Mouse (Mus musculus): ENCODE measurements at regions not wholly inside any gene's neighbourhood (a gene's known extent, or its start where the extent isn't known, plus 50 kb on each side); places are given as distances from the start of the nearest gene placed in this dataset.

DNA sequence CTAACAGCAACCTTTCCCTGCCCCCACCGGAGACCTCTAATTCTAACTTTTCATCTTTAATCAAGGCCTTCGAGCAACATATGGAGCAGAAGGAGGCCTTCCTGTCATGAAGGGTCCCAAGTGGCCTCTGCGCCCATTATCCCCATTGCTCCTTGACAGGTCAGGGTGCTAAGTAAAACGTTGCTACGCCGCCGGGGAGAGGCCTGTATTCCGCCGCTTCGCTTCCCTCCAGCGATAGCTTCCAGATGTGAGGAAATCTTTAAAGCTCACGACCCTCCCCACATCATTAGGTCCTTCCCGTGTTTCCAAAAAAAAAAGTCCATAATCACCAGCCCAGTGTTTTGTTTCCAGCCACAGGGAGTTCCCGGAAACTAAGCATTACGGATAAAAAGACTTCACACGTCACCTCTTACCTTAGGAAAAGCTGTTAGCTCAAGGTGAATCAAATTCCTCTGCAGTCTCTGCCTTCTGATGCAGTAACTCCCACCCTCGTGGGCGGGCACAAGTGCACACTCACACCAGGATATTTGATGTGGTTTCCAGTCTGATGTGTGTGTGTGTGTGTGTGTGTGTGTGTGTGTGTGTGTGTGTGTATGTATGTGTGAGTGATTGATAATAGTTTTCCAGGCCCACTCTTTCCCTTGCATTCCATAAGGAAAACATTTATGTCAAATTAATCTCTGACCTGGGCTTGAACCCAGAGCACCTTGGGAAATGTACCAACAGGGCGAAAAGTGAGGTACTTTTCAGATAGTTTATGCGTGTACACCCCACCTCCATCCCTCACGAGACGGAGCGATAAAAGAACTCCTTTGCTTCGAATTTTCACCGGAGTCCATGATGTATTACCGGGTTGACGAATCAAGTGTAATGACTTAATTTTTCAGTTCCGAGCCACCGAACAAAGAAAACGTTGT, 107.5 kb downstream of the Gm45692 start:
- Histone ChIP-seq H3K4me3 (ENCODE audit: low read depth, low read length) (no peak overlapping the region), H3K27ac (ENCODE audit: insufficient read depth, low read length) (no peak overlapping the region)

DNA sequence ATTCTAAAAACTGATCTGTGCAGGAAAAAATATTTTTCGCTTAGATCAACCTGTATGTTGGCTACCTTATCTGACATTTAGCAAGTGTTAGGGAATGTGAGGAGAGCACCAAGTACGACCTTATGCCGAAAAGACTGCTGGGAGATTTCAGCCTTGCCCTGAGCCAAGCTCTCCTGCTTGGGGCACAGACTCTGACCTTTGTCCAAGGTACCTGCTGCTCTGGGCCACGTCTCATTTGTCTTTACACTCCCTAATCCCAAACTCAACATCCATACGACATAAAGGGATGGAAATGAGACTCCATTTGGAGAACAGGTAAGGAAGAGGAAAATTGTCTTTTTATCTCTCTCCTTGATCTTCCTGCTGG, 108.2 kb downstream of the Gm45692 start:
- Histone ChIP-seq H3K9me3 (replicated peaks; ENCODE audit: control insufficient read depth, insufficient read depth, low read length, poor library complexity, severe bottlenecking) (no peaks in the 10 kb centered on the region), H3K9ac (ENCODE audit: low read depth, poor library complexity, severe bottlenecking) (no peak overlapping the region), H3K27ac (ENCODE audit: insufficient read depth, low read length) (no peak overlapping the region), H3K4me3 (ENCODE audit: low read depth, low read length) (no peak overlapping the region), H3K27me3 (ENCODE audit: control insufficient read depth, insufficient read depth, low read length, poor library complexity, severe bottlenecking) (no peaks in the 10 kb centered on the region), H3K36me3 (ENCODE audit: control insufficient read depth, insufficient read depth, low read length, poor library complexity, severe bottlenecking) (no peaks in the 10 kb centered on the region), H3K4me1 (ENCODE audit: control insufficient read depth, insufficient read depth, low read length) (no peaks in the 10 kb centered on the region)
- TF ChIP-seq POLR2A (IDR thresholded peaks at IDR 0.05; ENCODE audit: insufficient read depth, low read length): no peak

More for the DNA sequence above, 107.5 kb downstream of the Gm45692 start:
- H3K9ac ChIP-seq (ENCODE audit: low read depth, poor library complexity, severe bottlenecking): no peak overlapping the region
- TF ChIP-seq POLR2A (IDR thresholded peaks at IDR 0.05; ENCODE audit: insufficient read depth, low read length): no peak
- H3K9me3 ChIP-seq (replicated peaks; ENCODE audit: control insufficient read depth, insufficient read depth, low read length, poor library complexity, severe bottlenecking): no peaks in the 10 kb centered on the region
- no peaks in the 10 kb centered on the region for H3K4me1 ChIP-seq (ENCODE audit: control insufficient read depth, insufficient read depth, low read length)
- H3K36me3 ChIP-seq (ENCODE audit: control insufficient read depth, insufficient read depth, low read length, poor library complexity, severe bottlenecking): no peaks in the 10 kb centered on the region
- no peaks in the 10 kb centered on the region for H3K27me3 ChIP-seq (ENCODE audit: control insufficient read depth, insufficient read depth, low read length, poor library complexity, severe bottlenecking)

DNA sequence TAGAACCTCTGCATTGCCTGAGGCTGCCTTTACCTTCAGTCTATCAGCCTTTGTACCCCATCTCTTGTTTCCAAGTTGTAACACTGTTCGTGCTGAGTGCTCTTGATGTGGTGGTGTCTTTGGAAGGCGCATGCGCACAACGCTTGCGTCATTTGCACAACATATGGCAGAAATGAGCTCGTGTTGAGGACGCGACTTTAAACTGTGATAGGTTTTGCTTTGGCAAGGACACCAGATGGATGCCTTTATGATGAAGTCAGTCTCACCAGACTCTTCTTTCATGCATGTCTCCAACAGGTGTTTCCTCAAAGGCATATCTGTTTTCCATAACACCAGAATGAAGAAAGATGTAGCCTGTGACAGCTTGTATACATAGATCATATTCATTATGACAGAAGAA, 110.2 kb downstream of the Gm45692 start:
- Histone ChIP-seq H3K36me3 (ENCODE audit: control insufficient read depth, insufficient read depth, low read length, poor library complexity, severe bottlenecking) (no peaks in the 10 kb centered on the region), H3K27me3 (ENCODE audit: control insufficient read depth, insufficient read depth, low read length, poor library complexity, severe bottlenecking) (no peaks in the 10 kb centered on the region), H3K4me3 (ENCODE audit: low read depth, low read length) (no peak overlapping the region), H3K4me1 (ENCODE audit: control insufficient read depth, insufficient read depth, low read length) (no peaks in the 10 kb centered on the region), H3K27ac (ENCODE audit: insufficient read depth, low read length) (no peak overlapping the region), H3K9ac (ENCODE audit: low read depth, poor library complexity, severe bottlenecking) (no peak overlapping the region), H3K9me3 (replicated peaks; ENCODE audit: control insufficient read depth, insufficient read depth, low read length, poor library complexity, severe bottlenecking) (no peaks in the 10 kb centered on the region; the same call in 1 of the 2 replicates)
- TF ChIP-seq POLR2A (IDR thresholded peaks at IDR 0.05; ENCODE audit: insufficient read depth, low read length) (no peak), CTCF (IDR thresholded peaks at IDR 0.05; ENCODE audit: low read depth, low read length) (no peak), EP300 (IDR thresholded peaks at IDR 0.05; ENCODE audit: insufficient read depth, low read depth, low read length) (no peak)

DNA sequence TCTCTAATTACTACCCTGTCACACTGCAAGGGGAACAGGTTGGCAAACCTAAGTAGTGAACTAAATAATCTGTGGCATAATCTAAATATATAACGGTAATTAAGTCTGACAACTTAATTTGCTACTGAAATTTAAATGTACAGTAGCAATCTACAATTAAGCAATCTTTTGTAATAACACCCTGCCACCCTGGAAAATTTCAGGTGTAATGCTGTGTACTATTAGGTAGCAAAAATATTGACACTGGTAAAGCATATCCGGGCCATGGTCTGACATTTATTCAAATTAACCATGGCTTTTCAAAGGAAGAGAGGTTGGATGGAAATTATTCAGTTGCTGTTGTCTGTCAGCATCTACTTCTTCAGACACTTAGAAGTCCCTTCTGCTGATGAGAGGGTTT, 119.7 kb downstream of the Gm45692 start:
- Histone ChIP-seq H3K9ac (ENCODE audit: low read depth, poor library complexity, severe bottlenecking) (no peak overlapping the region), H3K4me1 (ENCODE audit: control insufficient read depth, insufficient read depth, low read length) (no peaks in the 10 kb centered on the region), H3K9me3 (replicated peaks; ENCODE audit: control insufficient read depth, insufficient read depth, low read length, poor library complexity, severe bottlenecking) (no peaks in the 10 kb centered on the region; the same call in 1 of the 2 replicates), H3K4me3 (ENCODE audit: low read depth, low read length) (no peak overlapping the region), H3K27ac (ENCODE audit: insufficient read depth, low read length) (no peak overlapping the region), H3K27me3 (ENCODE audit: control insufficient read depth, insufficient read depth, low read length, poor library complexity, severe bottlenecking) (no peaks in the 10 kb centered on the region; the same call in 1 of the 2 replicates), H3K36me3 (ENCODE audit: control insufficient read depth, insufficient read depth, low read length, poor library complexity, severe bottlenecking) (no peaks in the 10 kb centered on the region)
- TF ChIP-seq EP300 (IDR thresholded peaks at IDR 0.05; ENCODE audit: insufficient read depth, low read depth, low read length): no peak
- no peak for TF ChIP-seq POLR2A (IDR thresholded peaks at IDR 0.05; ENCODE audit: insufficient read depth, low read length)
- TF ChIP-seq CTCF (IDR thresholded peaks at IDR 0.05; ENCODE audit: low read depth, low read length): no peak

DNA sequence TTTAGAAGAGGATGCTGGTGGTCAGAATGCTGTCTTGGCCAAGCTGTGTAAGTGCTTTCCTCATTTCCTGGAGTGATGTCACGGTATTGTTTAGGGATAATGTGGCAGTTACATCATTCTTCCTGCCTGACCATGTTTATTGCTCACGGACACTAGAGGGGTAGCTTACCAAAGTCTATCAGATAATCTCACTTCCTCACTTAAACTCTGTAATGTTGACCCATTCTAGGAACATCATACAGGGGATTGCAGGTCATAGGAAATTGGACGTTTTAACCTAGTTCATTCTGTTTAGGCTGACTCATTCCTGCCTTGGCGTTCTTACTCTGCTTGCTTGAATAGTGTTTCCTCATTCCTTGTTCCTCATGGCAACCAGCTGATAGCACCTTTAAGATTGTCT, 120.3 kb downstream of the Gm45692 start:
- Histone ChIP-seq H3K4me3 (ENCODE audit: low read depth, low read length) (no peak overlapping the region), H3K27ac (ENCODE audit: insufficient read depth, low read length) (no peak overlapping the region), H3K36me3 (ENCODE audit: control insufficient read depth, insufficient read depth, low read length, poor library complexity, severe bottlenecking) (no peaks in the 10 kb centered on the region), H3K9me3 (replicated peaks; ENCODE audit: control insufficient read depth, insufficient read depth, low read length, poor library complexity, severe bottlenecking) (no peaks in the 10 kb centered on the region), H3K9ac (ENCODE audit: low read depth, poor library complexity, severe bottlenecking) (no peak overlapping the region), H3K27me3 (ENCODE audit: control insufficient read depth, insufficient read depth, low read length, poor library complexity, severe bottlenecking) (no peaks in the 10 kb centered on the region; the same call in 1 of the 2 replicates), H3K4me1 (ENCODE audit: control insufficient read depth, insufficient read depth, low read length) (no peaks in the 10 kb centered on the region)
- no peak for TF ChIP-seq EP300 (IDR thresholded peaks at IDR 0.05; ENCODE audit: insufficient read depth, low read depth, low read length)
- no peak for TF ChIP-seq POLR2A (IDR thresholded peaks at IDR 0.05; ENCODE audit: insufficient read depth, low read length)
- no peak for TF ChIP-seq CTCF (IDR thresholded peaks at IDR 0.05; ENCODE audit: low read depth, low read length)

DNA sequence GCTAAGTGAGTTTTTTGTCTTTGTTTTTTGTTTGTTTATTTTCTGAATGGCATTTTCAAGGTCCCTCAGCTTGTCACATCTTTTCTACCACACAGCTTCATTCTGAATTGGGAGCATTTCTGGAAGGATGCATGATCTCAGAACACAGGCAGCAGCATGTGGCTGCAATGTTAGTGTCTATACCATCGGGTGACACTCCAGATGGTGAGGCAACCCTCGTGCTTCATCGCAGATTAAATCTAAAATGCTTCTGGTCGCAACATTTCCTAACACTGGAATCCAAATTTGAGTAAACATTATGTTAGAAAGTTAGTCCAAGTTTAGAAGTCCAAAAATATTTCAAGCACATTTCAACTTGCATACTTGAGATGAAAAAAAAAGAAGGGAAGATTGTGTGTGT, 124.4 kb downstream of the Gm45692 start:
- Histone ChIP-seq H3K9ac (ENCODE audit: low read depth, poor library complexity, severe bottlenecking) (no peak overlapping the region), H3K4me1 (ENCODE audit: control insufficient read depth, insufficient read depth, low read length) (peaks cover 3% of the 10 kb centered on the region), H3K36me3 (ENCODE audit: control insufficient read depth, insufficient read depth, low read length, poor library complexity, severe bottlenecking) (no peaks in the 10 kb centered on the region), H3K27me3 (ENCODE audit: control insufficient read depth, insufficient read depth, low read length, poor library complexity, severe bottlenecking) (no peaks in the 10 kb centered on the region), H3K27ac (ENCODE audit: insufficient read depth, low read length) (no peak overlapping the region), H3K9me3 (replicated peaks; ENCODE audit: control insufficient read depth, insufficient read depth, low read length, poor library complexity, severe bottlenecking) (no peaks in the 10 kb centered on the region), H3K4me3 (ENCODE audit: low read depth, low read length) (no peak overlapping the region)
- no peak for TF ChIP-seq EP300 (IDR thresholded peaks at IDR 0.05; ENCODE audit: insufficient read depth, low read depth, low read length)
